Mouse (Mus musculus) heart, embryonic 10.5 days (tissue): ENCODE data around the gene Phlpp1. TPM values are rescaled to one million over a fixed set of nuclear protein-coding genes. Genes with fewer than 3 reads are reported as not detected.

Experiments
- DNase-seq: peaks from one replicate; pipeline ENCODE4 v3.0.0-alpha.2; 2017; ENCODE audit warnings: low spot score
- H3K27ac ChIP-seq: fragments of 300-500 bp; sonication (generic); 2 replicates; pipeline ENCODE4 v1.5.1; 2016; ENCODE audit warnings: mild to moderate bottlenecking
- H3K27me3 ChIP-seq: fragments of 300-500 bp; sonication (generic); 2 replicates; pipeline ENCODE4 v1.6.1; 2016; ENCODE audit warnings: mild to moderate bottlenecking; ENCODE audit not compliant: poor library complexity, insufficient read depth, severe bottlenecking
- H3K36me3 ChIP-seq: fragments of 300-500 bp; sonication (generic); 2 replicates; pipeline ENCODE4 v1.6.1; 2016; ENCODE audit warnings: mild to moderate bottlenecking, moderate library complexity
- H3K4me1 ChIP-seq: fragments of 300-500 bp; sonication (generic); 2 replicates; pipeline ENCODE4 v1.6.1; 2016; ENCODE audit warnings: mild to moderate bottlenecking
- H3K4me3 ChIP-seq: fragments of 300-500 bp; sonication (generic); 2 replicates; pipeline ENCODE4 v1.5.1; 2016; ENCODE audit warnings: mild to moderate bottlenecking, moderate library complexity
- H3K9me3 ChIP-seq: fragments of 300-500 bp; sonication (generic); 2 replicates; pipeline ENCODE4 v1.6.1; 2016; ENCODE audit warnings: mild to moderate bottlenecking, moderate library complexity
- WGBS: fragments of 180-500 bp; shearing (Covaris S2); methylation state at CpG from one replicate; pipeline ENCODE4 v1.1.7; 2016; 5-methylcytosine and 5-hydroxymethylcytosine counted together
- polyA plus RNA-seq: library from polyadenylated mRNA; unstranded; fragments of >200 nt; fragmentation: Nextera tagmentation; extraction: Ambion mirVana; gene quantifications from 2 replicates; pipeline ENCODE4 v1.2.1, GENCODE M21; 2016

Gene Phlpp1
- polyA plus RNA-seq, 1 experiment from 2014 or later = 4.2 TPM

DNA sequence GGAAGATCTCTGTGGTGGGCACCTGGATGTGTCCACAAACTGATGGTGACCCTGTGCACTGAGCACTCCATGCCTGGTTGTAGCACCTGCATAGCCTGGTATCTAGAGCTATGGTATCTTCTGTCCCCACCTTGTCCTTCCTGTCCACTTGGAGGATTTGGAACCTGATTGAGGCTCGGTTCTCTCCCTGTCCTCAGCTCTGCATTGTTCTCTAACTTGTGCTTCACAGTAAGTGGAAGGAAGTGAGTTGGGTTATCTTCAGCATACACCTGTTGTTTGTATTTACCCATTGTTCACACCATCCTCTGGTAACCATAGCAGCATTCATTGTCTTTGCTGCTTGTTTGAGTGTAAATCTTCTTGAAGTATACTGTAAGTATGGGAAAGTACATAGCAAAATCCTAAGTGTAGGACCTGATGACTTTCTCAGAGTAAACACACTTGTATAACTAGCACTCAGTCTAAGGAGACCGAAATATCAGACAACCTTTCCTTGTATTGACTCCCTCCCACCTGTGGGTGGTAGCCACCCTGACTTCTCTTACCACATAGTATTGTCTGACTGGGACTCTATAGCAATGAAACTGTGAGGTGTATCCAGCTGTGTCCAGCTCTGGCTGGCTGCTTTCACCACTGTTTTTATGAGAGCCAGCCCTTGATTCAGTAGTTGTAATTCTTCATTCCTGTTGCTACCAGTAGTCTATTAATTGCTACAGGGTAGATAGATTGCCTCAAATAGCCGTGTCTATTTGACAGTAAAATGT is 191.5 kb downstream of the Phlpp1 start:
- Histone ChIP-seq H3K36me3 (peaks cover 7% of the 10 kb centered on the region; the same call in 1 of the 2 replicates), H3K9me3 (no peaks in the 10 kb centered on the region), H3K4me3 (no peak overlapping the region), H3K4me1 (0 out of 2 replicates have a peak, but pooled peaks cover 7% of the 10 kb centered on the region), H3K27me3 (no peaks in the 10 kb centered on the region), H3K27ac (no peak overlapping the region)
- 81% methylated on average over 3 of the region's 3 CpGs for WGBS
- DNase-seq = no peak

DNA sequence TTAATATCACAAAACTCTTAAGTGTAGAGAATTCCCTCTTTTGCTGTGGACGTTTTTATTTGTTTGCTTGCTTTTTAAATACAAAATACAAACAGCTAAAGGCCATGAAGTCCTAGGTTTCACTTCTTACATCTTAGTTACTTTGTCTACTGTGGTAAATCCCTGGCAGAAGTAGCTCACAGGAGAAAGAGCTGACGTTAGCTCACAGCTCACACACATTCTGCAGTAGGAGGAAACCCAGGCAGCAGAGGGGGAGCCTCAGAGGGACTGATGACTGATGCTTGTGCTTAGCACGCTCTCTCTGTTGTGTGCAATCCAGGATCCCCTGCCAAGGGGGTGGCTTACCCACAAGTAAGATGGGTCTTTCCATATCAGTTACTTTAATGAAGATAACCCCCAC is 197.8 kb downstream of the Phlpp1 start:
- DNase-seq = no peak
- Histone ChIP-seq H3K27ac (no peak overlapping the region), H3K36me3 (peaks cover 9% of the 10 kb centered on the region), H3K4me3 (no peak overlapping the region), H3K27me3 (no peaks in the 10 kb centered on the region), H3K4me1 (no peaks in the 10 kb centered on the region), H3K9me3 (no peaks in the 10 kb centered on the region)
- 70% methylated on average over 3 of the region's 3 CpGs for WGBS

DNA sequence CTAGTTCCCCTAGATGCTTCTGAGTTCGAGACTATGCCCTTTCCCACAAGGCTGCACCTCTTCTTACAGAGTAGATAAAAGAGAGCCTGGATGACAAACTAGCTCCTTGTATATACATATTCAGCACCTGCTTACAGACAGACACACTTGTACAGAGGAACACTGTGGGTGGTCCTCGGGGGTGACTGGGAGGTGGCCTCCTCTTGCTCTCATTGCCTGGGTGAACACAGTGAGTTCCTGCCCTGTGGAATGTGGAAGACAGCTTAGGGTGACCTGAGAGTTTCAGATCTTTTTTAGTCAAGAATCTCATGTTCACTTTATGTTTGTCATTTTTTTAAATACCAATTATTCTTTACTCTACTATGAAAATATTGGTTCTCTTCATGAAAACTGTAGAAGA is 200.9 kb downstream of the Phlpp1 start:
- Histone ChIP-seq H3K27me3 (no peaks in the 10 kb centered on the region), H3K9me3 (no peaks in the 10 kb centered on the region), H3K4me3 (no peak overlapping the region), H3K36me3 (peaks cover 8% of the 10 kb centered on the region), H3K27ac (no peak overlapping the region), H3K4me1 (no peaks in the 10 kb centered on the region)
- 84% methylated on average over 2 of the region's 2 CpGs for WGBS
- DNase-seq = no peak

DNA sequence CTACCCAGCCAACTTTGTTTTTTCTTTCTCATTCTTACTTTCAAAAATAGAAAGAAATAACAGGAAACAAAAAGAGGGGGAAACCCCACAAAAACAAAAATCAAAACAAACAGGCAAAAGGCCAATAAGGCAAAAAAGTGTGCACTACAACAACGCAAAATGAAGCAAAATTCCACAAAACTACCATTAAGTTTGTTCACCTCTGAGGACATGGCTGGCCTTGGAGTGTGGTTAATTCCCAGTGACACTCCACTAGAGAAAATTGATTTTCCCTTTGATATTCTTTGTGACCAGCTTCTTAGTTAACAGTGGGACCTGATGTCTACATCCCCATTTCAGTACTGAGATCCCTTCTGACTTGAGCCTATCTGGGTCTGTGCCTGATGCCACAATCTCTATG is 202.1 kb downstream of the Phlpp1 start:
- no peaks in the 10 kb centered on the region for H3K4me1 ChIP-seq
- DNase-seq = no peak
- no peaks in the 10 kb centered on the region for H3K9me3 ChIP-seq
- peaks cover 8% of the 10 kb centered on the region for H3K36me3 ChIP-seq
- WGBS = 100% methylated on average over 1 of the region's 1 CpGs
- no peaks in the 10 kb centered on the region for H3K27me3 ChIP-seq
- no peak overlapping the region for H3K27ac ChIP-seq
- no peak overlapping the region for H3K4me3 ChIP-seq

DNA sequence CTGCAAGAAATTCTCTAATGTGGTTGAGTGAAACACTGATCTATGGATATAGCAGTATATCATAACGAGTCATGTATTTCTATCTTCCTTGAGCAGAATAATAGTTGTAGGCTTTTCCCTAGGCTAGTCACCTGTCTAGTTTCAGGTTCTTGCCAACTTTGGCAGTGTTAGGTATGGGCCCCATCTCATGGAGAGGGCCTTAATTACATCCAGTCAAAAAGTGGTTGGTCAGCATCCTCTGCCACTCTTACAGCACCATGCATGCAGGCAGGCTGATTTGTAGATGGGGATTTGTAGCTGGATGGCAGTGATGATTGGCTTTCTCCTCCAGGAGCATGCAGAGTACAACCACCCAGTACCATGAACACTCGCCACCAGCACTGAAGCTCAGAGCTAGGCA is 202.7 kb downstream of the Phlpp1 start:
- 90% methylated on average over 2 of the region's 2 CpGs for WGBS
- no peak for DNase-seq
- no peak overlapping the region for H3K4me3 ChIP-seq
- no peaks in the 10 kb centered on the region for H3K9me3 ChIP-seq
- H3K4me1 ChIP-seq = no peaks in the 10 kb centered on the region
- H3K27me3 ChIP-seq = no peaks in the 10 kb centered on the region
- peaks cover 4% of the 10 kb centered on the region for H3K36me3 ChIP-seq
- no peak overlapping the region for H3K27ac ChIP-seq

DNA sequence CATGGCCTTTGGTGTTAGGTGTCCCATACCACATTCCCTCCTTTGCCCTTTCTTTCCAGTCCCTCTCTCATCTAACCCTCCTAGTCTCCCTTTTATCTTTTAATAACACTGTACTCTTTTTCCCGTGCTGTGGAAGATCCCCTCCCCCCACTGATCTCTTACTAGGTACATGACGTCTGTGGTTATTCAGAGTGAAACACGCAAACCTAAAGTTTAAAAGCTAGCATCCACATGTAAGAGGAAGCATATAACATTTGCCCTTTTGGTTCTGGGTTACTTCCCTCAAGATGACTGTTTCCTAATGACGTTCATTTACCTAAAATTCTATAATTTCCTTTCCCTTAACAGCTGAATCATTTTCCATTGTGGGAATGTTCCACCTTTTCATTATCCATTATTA is 203.4 kb downstream of the Phlpp1 start:
- H3K27me3 ChIP-seq = no peaks in the 10 kb centered on the region
- H3K36me3 ChIP-seq = no peaks in the 10 kb centered on the region
- no peak overlapping the region for H3K4me3 ChIP-seq
- no peaks in the 10 kb centered on the region for H3K4me1 ChIP-seq
- H3K9me3 ChIP-seq = no peaks in the 10 kb centered on the region
- 84% methylated on average over 4 of the region's 4 CpGs for WGBS
- no peak overlapping the region for H3K27ac ChIP-seq
- DNase-seq = no peak

DNA sequence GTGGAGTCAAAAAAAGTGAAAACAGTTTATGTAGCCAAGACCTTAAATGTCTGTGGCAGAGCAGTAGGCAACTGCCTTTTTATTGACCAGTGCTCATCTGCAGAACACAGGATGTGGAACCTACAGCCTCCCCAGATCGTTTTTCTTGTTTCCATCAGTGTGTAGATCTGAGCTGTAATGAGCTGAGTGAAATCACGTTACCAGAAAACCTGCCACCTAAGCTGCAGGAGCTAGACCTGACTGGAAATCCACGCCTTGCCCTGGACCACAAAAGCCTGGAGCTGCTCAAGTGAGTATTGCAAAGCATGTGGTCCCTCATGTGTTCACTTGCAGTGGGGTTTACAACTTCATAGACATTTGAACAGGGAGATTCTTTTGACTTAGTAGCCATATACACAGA is 204.5 kb downstream of the Phlpp1 start:
- 77% methylated on average over 3 of the region's 3 CpGs for WGBS

DNA sequence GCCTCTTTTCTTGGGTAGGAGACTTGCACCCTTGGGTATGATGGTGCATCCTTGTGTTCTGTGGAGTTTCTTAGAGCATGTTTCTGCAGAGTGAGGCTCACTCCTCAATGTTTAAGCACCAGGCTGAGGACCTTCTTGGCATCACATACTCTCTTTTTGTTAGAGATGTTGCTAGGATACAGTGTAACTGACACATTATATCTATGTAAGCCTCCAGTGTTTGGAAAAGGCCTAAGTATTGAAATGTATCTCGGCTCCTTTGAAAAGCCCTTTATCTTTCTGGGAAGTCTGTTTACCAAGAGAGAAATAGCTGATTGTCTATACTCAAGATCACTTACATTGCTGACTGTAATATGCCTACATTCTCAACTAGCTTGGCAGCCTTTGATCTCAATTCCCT is 208.9 kb downstream of the Phlpp1 start:
- no peaks in the 10 kb centered on the region for H3K4me1 ChIP-seq
- no peaks in the 10 kb centered on the region; the same call in 1 of the 2 replicates for H3K36me3 ChIP-seq
- no peaks in the 10 kb centered on the region for H3K9me3 ChIP-seq
- H3K27ac ChIP-seq = no peak overlapping the region
- H3K4me3 ChIP-seq = no peak overlapping the region
- WGBS = 80% methylated on average over 1 of the region's 1 CpGs
- H3K27me3 ChIP-seq = no peaks in the 10 kb centered on the region
- no peak for DNase-seq

More for the DNA sequence above, 204.5 kb downstream of the Phlpp1 start:
- Histone ChIP-seq H3K4me1 (no peaks in the 10 kb centered on the region), H3K36me3 (no peaks in the 10 kb centered on the region; the same call in 1 of the 2 replicates), H3K9me3 (no peaks in the 10 kb centered on the region), H3K27me3 (no peaks in the 10 kb centered on the region), H3K27ac (no peak overlapping the region), H3K4me3 (no peak overlapping the region)
- no peak for DNase-seq

DNA sequence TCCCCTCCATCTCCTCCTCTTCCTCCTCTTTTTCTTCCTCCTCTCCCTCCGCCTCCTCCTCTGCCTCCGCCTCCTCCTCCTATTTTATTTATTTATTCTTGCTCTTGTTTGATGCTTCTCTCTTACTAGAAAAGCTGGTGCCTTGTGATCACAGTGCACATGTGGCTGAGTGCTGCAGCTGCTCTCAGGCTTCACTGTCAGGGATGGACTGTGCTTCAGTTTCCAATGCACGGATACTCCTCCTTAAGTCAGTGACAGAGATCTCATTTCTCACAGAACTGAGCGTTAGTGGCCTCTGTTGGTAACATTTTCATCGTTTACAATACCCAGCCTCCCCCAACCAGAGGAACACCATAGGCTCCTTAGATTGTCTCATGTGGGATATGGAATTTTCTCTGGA is 215.0 kb downstream of the Phlpp1 start:
- WGBS = 82% methylated on average over 5 of the region's 5 CpGs
- Histone ChIP-seq H3K36me3 (peaks cover 11% of the 10 kb centered on the region), H3K27me3 (no peaks in the 10 kb centered on the region), H3K9me3 (no peaks in the 10 kb centered on the region), H3K27ac (no peak overlapping the region), H3K4me1 (no peaks in the 10 kb centered on the region), H3K4me3 (no peak overlapping the region)
- no peak for DNase-seq

DNA sequence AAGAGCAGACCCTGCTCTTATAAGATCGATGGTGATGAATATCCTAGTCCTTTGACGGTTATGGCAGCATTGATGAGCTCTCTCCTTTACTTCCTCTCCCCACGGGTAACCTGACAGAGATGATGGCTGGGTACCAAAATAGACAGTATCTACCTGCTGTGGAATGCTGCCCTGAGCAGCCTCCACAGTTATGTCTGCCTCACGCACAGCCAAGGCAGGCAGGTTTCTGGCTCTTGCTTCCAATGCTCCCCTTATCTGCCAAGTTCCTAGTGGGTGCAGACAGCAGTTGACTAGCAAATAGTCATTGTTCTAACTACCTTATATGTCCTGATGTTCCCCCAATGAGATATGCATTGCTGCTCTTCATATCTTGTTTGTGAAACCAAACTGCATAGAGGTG is 215.7 kb downstream of the Phlpp1 start:
- H3K27ac ChIP-seq = no peak overlapping the region
- no peaks in the 10 kb centered on the region for H3K27me3 ChIP-seq
- H3K4me3 ChIP-seq = no peak overlapping the region
- H3K9me3 ChIP-seq = no peaks in the 10 kb centered on the region
- no peaks in the 10 kb centered on the region for H3K4me1 ChIP-seq
- no peak for DNase-seq
- H3K36me3 ChIP-seq = peaks cover 18% of the 10 kb centered on the region
- 68% methylated on average over 4 of the region's 4 CpGs for WGBS

DNA sequence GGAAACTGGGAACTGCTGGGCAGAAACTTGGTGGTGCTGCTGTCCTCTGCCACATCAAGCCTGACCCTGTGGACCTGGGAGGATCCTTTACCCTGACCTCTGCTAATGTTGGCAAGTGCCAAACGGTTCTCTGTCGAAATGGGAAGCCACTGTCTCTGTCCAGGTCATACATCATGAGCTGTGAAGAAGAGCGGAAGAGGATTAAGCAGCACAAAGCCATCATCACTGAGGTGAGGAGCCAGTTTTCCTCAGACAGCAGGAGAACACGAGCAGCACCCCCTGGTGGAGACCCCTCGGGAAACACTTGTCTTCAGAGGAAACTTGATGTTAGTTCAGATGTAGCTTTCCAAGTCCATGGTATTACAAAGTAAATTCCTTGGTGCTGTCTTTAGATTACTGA is 218.1 kb downstream of the Phlpp1 start:
- Histone ChIP-seq H3K9me3 (no peaks in the 10 kb centered on the region), H3K4me1 (no peaks in the 10 kb centered on the region), H3K27ac (no peak overlapping the region), H3K4me3 (no peak overlapping the region), H3K36me3 (peaks cover 33% of the 10 kb centered on the region), H3K27me3 (no peaks in the 10 kb centered on the region)
- peak; percentile 87 for DNase-seq
- 35% methylated on average over 5 of the region's 5 CpGs for WGBS

DNA sequence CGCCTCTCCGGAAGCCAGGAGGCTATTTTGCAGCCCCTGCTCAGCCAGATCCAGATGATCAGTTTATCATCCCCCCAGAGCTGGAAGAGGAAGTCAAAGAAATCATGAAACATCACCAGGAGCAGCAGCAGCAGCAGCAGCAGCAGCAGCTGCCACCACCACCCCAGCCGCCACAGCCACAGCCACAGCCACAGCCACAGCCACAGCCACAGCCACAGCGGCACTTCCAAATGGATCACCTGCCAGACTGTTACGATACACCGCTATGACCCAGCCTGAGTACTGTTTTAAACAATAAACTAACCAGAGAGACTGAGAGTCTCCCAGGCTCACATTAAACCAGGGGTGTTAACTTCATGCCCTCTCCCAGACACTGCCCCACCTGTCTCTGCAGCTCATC is 221.5 kb downstream of the Phlpp1 start:
- H3K36me3 ChIP-seq = peaks cover 35% of the 10 kb centered on the region
- WGBS = 90% methylated on average over 6 of the region's 6 CpGs
- no peak for DNase-seq
- no peaks in the 10 kb centered on the region for H3K9me3 ChIP-seq
- no peaks in the 10 kb centered on the region for H3K27me3 ChIP-seq
- no peak overlapping the region for H3K4me3 ChIP-seq
- H3K4me1 ChIP-seq = no peaks in the 10 kb centered on the region
- no peak overlapping the region for H3K27ac ChIP-seq

DNA sequence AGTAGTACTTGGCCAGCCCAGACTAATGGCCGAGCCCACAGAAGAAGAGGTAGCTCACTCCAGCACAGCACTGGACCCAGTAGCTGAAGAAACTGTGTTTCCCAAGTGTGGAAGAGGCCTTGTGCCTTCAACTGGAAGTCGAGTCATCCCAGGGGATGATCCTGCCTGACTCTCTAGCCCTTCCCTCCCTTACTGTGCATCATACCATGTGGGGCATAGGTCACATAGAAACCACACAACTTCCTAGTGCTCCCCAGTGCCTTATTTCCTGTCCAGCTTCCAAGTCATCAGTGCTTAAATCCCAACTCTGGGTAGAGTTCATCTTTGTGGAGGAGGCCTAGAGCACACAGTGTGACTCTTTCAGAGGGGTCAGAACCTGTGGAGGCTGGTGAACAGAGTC is 223.1 kb downstream of the Phlpp1 start:
- H3K27me3 ChIP-seq = no peaks in the 10 kb centered on the region
- DNase-seq = no peak
- H3K27ac ChIP-seq = no peak overlapping the region
- peaks cover 35% of the 10 kb centered on the region for H3K36me3 ChIP-seq
- H3K4me3 ChIP-seq = no peak overlapping the region
- H3K9me3 ChIP-seq = no peaks in the 10 kb centered on the region
- 77% methylated on average over 2 of the region's 2 CpGs for WGBS
- H3K4me1 ChIP-seq = no peaks in the 10 kb centered on the region

DNA sequence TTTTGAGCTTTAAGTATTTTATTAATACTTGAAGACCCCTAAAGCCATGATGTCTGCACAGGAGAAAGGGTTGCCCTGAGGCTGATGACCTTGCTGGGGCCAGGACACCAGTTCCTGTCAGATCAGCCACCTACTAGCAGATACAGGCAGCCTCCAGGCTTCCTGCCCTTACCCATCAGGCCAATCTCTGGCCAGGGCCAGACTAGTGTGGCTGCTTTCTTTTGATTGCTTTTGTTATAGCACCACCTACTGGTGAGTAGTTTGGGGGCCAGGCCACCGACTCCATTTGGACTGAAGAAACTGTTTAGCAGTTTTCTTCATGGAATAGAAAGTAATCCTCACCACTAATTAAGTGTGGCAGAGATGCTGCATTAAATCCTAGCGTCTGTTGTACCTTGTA is 223.9 kb downstream of the Phlpp1 start:
- no peak for DNase-seq
- Histone ChIP-seq H3K27me3 (no peaks in the 10 kb centered on the region), H3K36me3 (peaks cover 35% of the 10 kb centered on the region), H3K9me3 (no peaks in the 10 kb centered on the region), H3K27ac (no peak overlapping the region), H3K4me3 (no peak overlapping the region), H3K4me1 (no peaks in the 10 kb centered on the region)
- 7% methylated on average over 2 of the region's 2 CpGs for WGBS
